In the genomic region with DNA sequence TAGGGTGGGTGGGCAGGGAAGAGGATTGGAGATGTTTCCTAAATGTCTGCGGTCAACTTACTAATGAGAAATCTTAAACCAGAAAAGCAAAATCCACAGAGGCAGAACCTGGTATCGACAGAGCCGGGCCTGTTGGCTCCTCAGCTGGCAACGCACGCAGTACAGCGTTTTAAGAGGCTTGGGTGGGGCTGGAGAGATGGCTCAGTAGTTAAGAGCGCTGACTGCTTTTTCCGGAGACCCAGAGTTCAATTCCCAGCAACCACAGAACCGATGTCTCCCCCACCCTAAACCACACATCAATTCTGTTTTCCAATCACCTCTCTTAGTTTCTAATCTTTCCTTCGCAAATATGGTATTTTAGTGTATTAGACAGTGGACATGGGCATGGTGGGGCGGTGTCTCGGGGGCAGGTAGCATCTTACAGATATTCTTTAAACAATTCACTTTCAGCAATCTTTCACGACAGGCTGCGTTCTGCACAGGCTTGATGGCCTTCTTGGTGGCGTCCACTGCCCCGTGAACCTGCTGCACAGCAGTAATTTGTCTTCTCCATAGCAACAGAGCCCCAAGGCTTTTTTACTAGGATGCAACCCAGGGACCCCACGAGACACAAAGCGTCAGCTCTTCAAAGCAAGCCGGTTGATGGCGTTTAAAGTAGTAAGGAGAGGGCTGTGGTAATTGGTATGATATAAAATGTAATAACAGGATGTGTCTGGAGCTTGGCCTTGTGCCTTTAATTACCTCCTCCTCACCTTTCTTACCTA, we compare ENCODE assay signal across 10 mouse cellular contexts. TPM values are rescaled to one million over a fixed set of nuclear protein-coding genes. Genes with fewer than 3 reads are reported as not detected.
DNase-seq lines count a peak whose midpoint lies in the region; ATAC-seq lines count a peak whose summit lies in the region.
"Had no signal": no experiment of that assay in that cellular context is flagged by ENCODE, and none has a peak within 500 bp of the region (broad histone marks: within the 10 kb centered on the region; RNA-seq: fewer than 3 reads in every experiment).

No protein-coding gene starts in this region.

- H3K9ac ChIP-seq in heart, embryonic 16.5 days (ENCODE audit: low read length) = no peak overlapping the region
- H3K9ac ChIP-seq in heart, embryonic 12.5 days = no peak overlapping the region
- H3K9ac ChIP-seq in forebrain, embryonic 16.5 days (replicated peaks; ENCODE audit: low read depth, low read length) = peak overlapping the region; percentile 48
- H3K9ac ChIP-seq in midbrain, embryonic 15.5 days = peak overlapping the region; percentile 30; the same call in 1 of the 2 replicates

- H3K9me3 ChIP-seq in heart, embryonic 16.5 days (replicated peaks; ENCODE audit: control insufficient read depth, low read length) = no peaks in the 10 kb centered on the region
- H3K9me3 ChIP-seq in heart, embryonic 12.5 days (replicated peaks) = no peaks in the 10 kb centered on the region
- H3K9me3 ChIP-seq in forebrain, embryonic 16.5 days (ENCODE audit: control insufficient read depth, low read length) = no peaks in the 10 kb centered on the region
- no peaks in the 10 kb centered on the region for H3K9me3 ChIP-seq in midbrain, embryonic 15.5 days

- H3K4me1 ChIP-seq in heart, embryonic 16.5 days (ENCODE audit: control insufficient read depth, insufficient read depth, low read length) = peaks cover 22% of the 10 kb centered on the region
- H3K4me1 ChIP-seq in heart, embryonic 12.5 days (replicated peaks) = peaks cover 32% of the 10 kb centered on the region
- peaks cover 34% of the 10 kb centered on the region for H3K4me1 ChIP-seq in forebrain, embryonic 16.5 days (replicated peaks; ENCODE audit: control insufficient read depth, insufficient read depth, low read length)
- peaks cover 55% of the 10 kb centered on the region for H3K4me1 ChIP-seq in midbrain, embryonic 15.5 days

- H3K27ac ChIP-seq in heart, embryonic 16.5 days (ENCODE audit: low read length) = peak overlapping the region; percentile 81; the same call in 1 of the 2 replicates
- H3K27ac ChIP-seq in heart, embryonic 12.5 days (ENCODE audit: poor library complexity, severe bottlenecking) = no peak overlapping the region; the same call in 1 of the 2 replicates
- peak overlapping the region; percentile 56 for H3K27ac ChIP-seq in forebrain, embryonic 16.5 days (ENCODE audit: low read length)
- peak overlapping the region; percentile 92 for H3K27ac ChIP-seq in midbrain, embryonic 15.5 days

- no peak overlapping the region for H3K4me2 ChIP-seq in heart, embryonic 16.5 days (ENCODE audit: low read depth, low read length)
- no peak overlapping the region for H3K4me2 ChIP-seq in heart, embryonic 12.5 days
- H3K4me2 ChIP-seq in forebrain, embryonic 16.5 days (ENCODE audit: low read length) = peak overlapping the region; percentile 43
- H3K4me2 ChIP-seq in midbrain, embryonic 15.5 days = peak overlapping the region; percentile 49

- 75% methylated on average over 20 of the region's 20 CpGs for WGBS in heart, embryonic 16.5 days
- WGBS in heart, embryonic 12.5 days = 72% methylated on average over 20 of the region's 20 CpGs
- WGBS in forebrain, embryonic 16.5 days = 44% methylated on average over 20 of the region's 20 CpGs
- WGBS in midbrain, embryonic 15.5 days = 29% methylated on average over 20 of the region's 20 CpGs

- intact Hi-C loops in left cerebral cortex, postnatal 36 days (cut with DNase I) = no loop called here

- ATAC-seq in heart, embryonic 16.5 days (replicated peaks; ENCODE audit: extremely low read depth, insufficient read depth, low FRiP score) = no peak
- ATAC-seq in heart, embryonic 12.5 days (ENCODE audit: insufficient number of reproducible peaks, low FRiP score) = no peak
- no peak for ATAC-seq in forebrain, embryonic 16.5 days
- no peak for ATAC-seq in midbrain, embryonic 15.5 days (replicated peaks)
- ATAC-seq: CD4-positive, CD25-positive, alpha-beta regulatory T cell, adult 4 months had no signal

- no peaks in the 10 kb centered on the region for H3K36me3 ChIP-seq in heart, embryonic 16.5 days (ENCODE audit: control insufficient read depth, insufficient read depth)
- no peaks in the 10 kb centered on the region for H3K36me3 ChIP-seq in heart, embryonic 12.5 days
- no peaks in the 10 kb centered on the region for H3K36me3 ChIP-seq in forebrain, embryonic 16.5 days (ENCODE audit: control insufficient read depth, insufficient read depth)
- H3K36me3 ChIP-seq in midbrain, embryonic 15.5 days (replicated peaks) = no peaks in the 10 kb centered on the region

- H3K27me3 ChIP-seq in heart, embryonic 16.5 days (ENCODE audit: control insufficient read depth, insufficient read depth, low read length) = no peaks in the 10 kb centered on the region
- H3K27me3 ChIP-seq in heart, embryonic 12.5 days (replicated peaks) = no peaks in the 10 kb centered on the region
- H3K27me3 ChIP-seq in forebrain, embryonic 16.5 days (replicated peaks; ENCODE audit: control insufficient read depth, insufficient read depth, low read length) = no peaks in the 10 kb centered on the region
- no peaks in the 10 kb centered on the region for H3K27me3 ChIP-seq in midbrain, embryonic 15.5 days (replicated peaks)

- H3K4me3 ChIP-seq in heart, embryonic 16.5 days (ENCODE audit: low read length) = no peak overlapping the region
- no peak overlapping the region for H3K4me3 ChIP-seq in heart, embryonic 12.5 days
- no peak overlapping the region for H3K4me3 ChIP-seq in forebrain, embryonic 16.5 days (replicated peaks; ENCODE audit: low read length)
- peak overlapping the region; percentile 22; the same call in 1 of the 2 replicates for H3K4me3 ChIP-seq in midbrain, embryonic 15.5 days

- DNase-seq in R1 (ENCODE audit: low read depth, low spot score) = peak; percentile 50
- DNase-seq in cerebellum, postnatal 14 days = no peak
- DNase-seq in left cerebral cortex, postnatal 36 days (ENCODE audit: low spot score in 2 of 2) = no peak
- DNase-seq in adrenal gland, adult 8-10 months = no peak

RNA-seq across cellular contexts. Expression of a gene that starts 25.1 kb away (rescaled TPM):
- 727 and 789 TPM in 2 replicates for polyA plus RNA-seq in heart, embryonic 16.5 days (2015; fragmentation: Nextera tagmentation; extraction: Ambion mirVana)
- polyA plus RNA-seq in heart, embryonic 12.5 days (2016; fragmentation: Nextera tagmentation; extraction: Ambion mirVana) = 1,110 and 1,118 TPM in 2 replicates
- 16,411 and 16,831 TPM in 2 replicates for polyA plus RNA-seq in forebrain, embryonic 16.5 days (2015; fragmentation: Nextera tagmentation; extraction: Ambion mirVana)
- 17,671 and 17,732 TPM in 2 replicates for polyA plus RNA-seq in midbrain, embryonic 15.5 days (2015; fragmentation: Nextera tagmentation; extraction: Ambion mirVana)
- 1,000 to 10,000 TPM in 1 of 2 experiments, 100 to 1,000 TPM in 1; 932 to 1,107 TPM for total RNA-seq in left cerebral cortex, postnatal 36 days (2021)
- 100 to 1,000 TPM in 3 of 4 experiments, 10 to 100 TPM in 1; 70.5 to 196 (median 116) TPM for total RNA-seq in adrenal gland, adult 8-10 months (2022)

RNA-seq across cellular contexts. Expression of a gene that starts 25.2 kb away (rescaled TPM):
- not detected in 2 replicates for polyA plus RNA-seq in heart, embryonic 16.5 days (2015; fragmentation: Nextera tagmentation; extraction: Ambion mirVana)
- not detected in 2 replicates for polyA plus RNA-seq in heart, embryonic 12.5 days (2016; fragmentation: Nextera tagmentation; extraction: Ambion mirVana)
- not detected in 2 replicates for polyA plus RNA-seq in forebrain, embryonic 16.5 days (2015; fragmentation: Nextera tagmentation; extraction: Ambion mirVana)
- not detected in 2 replicates for polyA plus RNA-seq in midbrain, embryonic 15.5 days (2015; fragmentation: Nextera tagmentation; extraction: Ambion mirVana)
- not detected for total RNA-seq in left cerebral cortex, postnatal 36 days (2021)
- not detected for total RNA-seq in adrenal gland, adult 8-10 months (2022)
- total RNA-seq: left cerebral cortex, adult 18-20 months had no signal
- polyA plus RNA-seq: CD4-positive, CD25-positive, alpha-beta regulatory T cell, adult 4 months had no signal

RNA-seq across cellular contexts. Expression of a gene that starts 44.2 kb away (rescaled TPM):
- polyA plus RNA-seq in heart, embryonic 16.5 days (2015; fragmentation: Nextera tagmentation; extraction: Ambion mirVana) = 1,504 and 1,594 TPM in 2 replicates
- 1,481 and 1,517 TPM in 2 replicates for polyA plus RNA-seq in heart, embryonic 12.5 days (2016; fragmentation: Nextera tagmentation; extraction: Ambion mirVana)
- polyA plus RNA-seq in forebrain, embryonic 16.5 days (2015; fragmentation: Nextera tagmentation; extraction: Ambion mirVana) = 1,178 and 1,185 TPM in 2 replicates
- polyA plus RNA-seq in midbrain, embryonic 15.5 days (2015; fragmentation: Nextera tagmentation; extraction: Ambion mirVana) = 1,136 and 1,188 TPM in 2 replicates
- total RNA-seq in left cerebral cortex, postnatal 36 days (2021) = 100 to 1,000 TPM; 509 to 602 TPM
- 100 to 1,000 TPM; 199 to 221 (median 208) TPM for total RNA-seq in adrenal gland, adult 8-10 months (2022)

RNA-seq across cellular contexts. Expression of a gene that starts 51.1 kb away (rescaled TPM):
- polyA plus RNA-seq in heart, embryonic 16.5 days (2015; fragmentation: Nextera tagmentation; extraction: Ambion mirVana) = 130 and 149 TPM in 2 replicates
- 135 and 139 TPM in 2 replicates for polyA plus RNA-seq in heart, embryonic 12.5 days (2016; fragmentation: Nextera tagmentation; extraction: Ambion mirVana)
- polyA plus RNA-seq in forebrain, embryonic 16.5 days (2015; fragmentation: Nextera tagmentation; extraction: Ambion mirVana) = 42.1 and 48.9 TPM in 2 replicates
- polyA plus RNA-seq in midbrain, embryonic 15.5 days (2015; fragmentation: Nextera tagmentation; extraction: Ambion mirVana) = 16.4 and 20.5 TPM in 2 replicates
- total RNA-seq in left cerebral cortex, postnatal 36 days (2021) = 10 to 100 TPM; 60.3 to 78.5 TPM
- total RNA-seq in adrenal gland, adult 8-10 months (2022) = 100 to 1,000 TPM; 207 to 347 (median 262) TPM

Comparison
In these comparisons a context has a peak if more than half of its experiments do, and no peak if none do; other contexts are left out.
1. H3K4me2 ChIP-seq: peak in forebrain, embryonic 16.5 days (single experiment) and midbrain, embryonic 15.5 days (single experiment); none in heart, embryonic 16.5 days (single experiment) and heart, embryonic 12.5 days (single experiment).
2. H3K9ac ChIP-seq: peak in forebrain, embryonic 16.5 days (single experiment) and midbrain, embryonic 15.5 days (single experiment); none in heart, embryonic 16.5 days (single experiment) and heart, embryonic 12.5 days (single experiment).
3. RNA of a gene that starts 25.1 kb away (polyA plus RNA-seq): 17,671 to 17,732 TPM in midbrain, embryonic 15.5 days and 16,411 to 16,831 TPM in forebrain, embryonic 16.5 days; 1,110 to 1,118 TPM in heart, embryonic 12.5 days and 727 to 789 TPM in heart, embryonic 16.5 days; every median in the first group is over 10 times any median in the second.